Mouse (Mus musculus) lung, postnatal 14 days (tissue): ENCODE measurements around the gene Cpsf4.
"Not testable (repeated sequence)": the region's sequence is repeated elsewhere in the genome, so short reads cannot be mapped to it uniquely, and the experiment has no call there.

ENCODE experiments used
- DNase-seq: peaks from one replicate; pipeline ENCODE4 v3.0.0; 2021

The Cpsf4 gene

GRCm38 (mm10) chr5:145166536-145167305, at the start of gene Cpsf4, which contains the start of gene Ptcd1:
Cpsf4 (plus strand) TSS chr5:145167213.
Ptcd1 (minus strand) TSS chr5:145167108.
- peak; percentile 99 for DNase-seq

- DNase-seq = peak; percentile 29
Observed at GRCm38 (mm10) chr5:145118005-145118404, 49.0 kb upstream of the Cpsf4 start.

GRCm38 (mm10) chr5:145118461-145118860, 48.6 kb upstream of the Cpsf4 start:
- no peak for DNase-seq

GRCm38 (mm10) chr5:145119385-145119784, 47.6 kb upstream of the Cpsf4 start:
- DNase-seq = no peak

GRCm38 (mm10) chr5:145120921-145121320, 46.1 kb upstream of the Cpsf4 start:
- no peak for DNase-seq

GRCm38 (mm10) chr5:145123396-145123795, 43.6 kb upstream of the Cpsf4 start:
- no peak for DNase-seq

- no peak for DNase-seq
Observed at GRCm38 (mm10) chr5:145126580-145126979, 40.4 kb upstream of the Cpsf4 start.

GRCm38 (mm10) chr5:145129124-145129523, 37.9 kb upstream of the Cpsf4 start:
- no peak for DNase-seq

- DNase-seq = not testable (repeated sequence)
Observed at GRCm38 (mm10) chr5:145129773-145130172, 37.2 kb upstream of the Cpsf4 start.

GRCm38 (mm10) chr5:145130191-145130590, 36.8 kb upstream of the Cpsf4 start:
- no peak for DNase-seq

- DNase-seq = no peak
Observed at GRCm38 (mm10) chr5:145130995-145131394, 36.0 kb upstream of the Cpsf4 start.

GRCm38 (mm10) chr5:145133275-145133674, 33.7 kb upstream of the Cpsf4 start:
- DNase-seq = not testable (repeated sequence)

GRCm38 (mm10) chr5:145138836-145139235, 28.2 kb upstream of the Cpsf4 start:
- no peak for DNase-seq

GRCm38 (mm10) chr5:145139571-145140519, 27.2 kb upstream of the Cpsf4 start, which contains the start of the genes Pdap1 and Bud31:
Pdap1 (minus strand) TSS chr5:145140238.
Bud31 (plus strand) TSS chr5:145140362.
- DNase-seq = peak; percentile 96

GRCm38 (mm10) chr5:145140611-145141010, 26.4 kb upstream of the Cpsf4 start:
- no peak for DNase-seq

- no peak for DNase-seq
Observed at GRCm38 (mm10) chr5:145147748-145148147, 19.3 kb upstream of the Cpsf4 start.

GRCm38 (mm10) chr5:145149294-145149693, 17.7 kb upstream of the Cpsf4 start:
- DNase-seq = no peak

GRCm38 (mm10) chr5:145152690-145153089, 14.3 kb upstream of the Cpsf4 start:
- DNase-seq = no peak

GRCm38 (mm10) chr5:145161361-145161760, 5.7 kb upstream of the Cpsf4 start:
- DNase-seq = no peak

GRCm38 (mm10) chr5:145164710-145165109, 2.3 kb upstream of the Cpsf4 start:
- no peak for DNase-seq

- DNase-seq = no peak
Observed at GRCm38 (mm10) chr5:145165184-145165583, 1.8 kb upstream of the Cpsf4 start.

- no peak for DNase-seq
Observed at GRCm38 (mm10) chr5:145167306-145167661, 271 bp downstream of the Cpsf4 start.

GRCm38 (mm10) chr5:145178461-145178980, 11.5 kb downstream of the Cpsf4 start:
- DNase-seq = no peak
